Mouse (Mus musculus): ENCODE measurements at regions not wholly inside any gene's neighbourhood (a gene's known extent, or its start where the extent isn't known, plus 50 kb on each side); places are given as distances from the start of the nearest gene placed in this dataset.

DNA sequence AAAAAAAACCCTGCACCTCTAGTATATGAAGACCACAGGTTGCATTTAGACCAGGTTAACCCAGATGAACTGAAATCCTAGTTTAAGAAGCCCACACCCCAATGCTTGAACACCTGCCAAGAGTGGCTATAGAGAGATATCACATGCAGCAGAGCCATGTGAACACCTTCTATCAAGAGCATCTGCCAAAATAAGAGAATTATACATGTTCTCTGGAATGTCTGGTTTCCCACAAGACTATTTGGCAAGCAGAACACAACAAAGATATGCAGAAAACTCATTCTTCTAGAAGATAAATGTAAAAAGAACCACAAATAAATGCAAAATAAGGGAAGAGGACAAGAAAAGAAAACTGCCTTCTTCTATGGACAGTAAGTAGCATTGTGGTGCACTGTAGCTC lies 107.7 kb upstream of the Dab2 start:
- TF ChIP-seq CTCF (IDR thresholded peaks at IDR 0.05 in 2 of 3, conservative IDR thresholded peaks at IDR 0.05 in 1 of 3; ENCODE audit: control insufficient read depth in 1 of 3, insufficient read depth in 1 of 3, low read depth in 2 of 3, low read length in 3 of 3, poor library complexity in 1 of 3, severe bottlenecking in 1 of 3) (no peak), EP300 (IDR thresholded peaks at IDR 0.05; ENCODE audit: low read depth in 1 of 2, low read length in 2 of 2) (no peak), SIN3A (IDR thresholded peaks at IDR 0.05; ENCODE audit: low read length) (no peak), TCF12 (IDR thresholded peaks at IDR 0.05; ENCODE audit: low read depth, low read length) (no peak), POLR2A (IDR thresholded peaks at IDR 0.05; ENCODE audit: control insufficient read depth in 1 of 2, insufficient read depth in 1 of 2, low read depth in 1 of 2, low read length in 2 of 2, poor library complexity in 1 of 2) (no peak), HCFC1 (IDR thresholded peaks at IDR 0.05; ENCODE audit: low read depth, low read length) (no peak), ELF1 (IDR thresholded peaks at IDR 0.05; ENCODE audit: low read depth, low read length) (no peak), MYB (IDR thresholded peaks at IDR 0.05; ENCODE audit: low read depth, low read length) (no peak), USF1 (IDR thresholded peaks at IDR 0.05; ENCODE audit: low read depth, low read length) (no peak), GABPA (IDR thresholded peaks at IDR 0.05; ENCODE audit: low read depth, low read length) (no peak), CHD2 (IDR thresholded peaks at IDR 0.05; ENCODE audit: low read length) (no peak)

Measured in MEL (cell line).